Mouse (Mus musculus) forebrain, embryonic 11.5 days (tissue): ENCODE data around the gene Fbxl12. TPM values are rescaled to one million over a fixed set of nuclear protein-coding genes. Genes with fewer than 3 reads are reported as not detected.

ENCODE experiments used
- ATAC-seq: fragments of 200-750 bp; cut with Nextera tagmentation; replicated peaks from 2 replicates; pipeline ENCODE4 v1.8.0; 2017; ENCODE audit warnings: moderate TSS enrichment; ENCODE audit not compliant: low FRiP score
- DNase-seq: peaks from one replicate; pipeline ENCODE4 v3.0.0-alpha.2; 2017; ENCODE audit warnings: low spot score
- H3K27ac ChIP-seq: fragments of 300-500 bp; sonication (generic); 2 replicates; pipeline ENCODE4 v1.5.1; 2014; ENCODE audit warnings: low read depth, low read length
- H3K27me3 ChIP-seq: fragments of 300-500 bp; sonication (generic); 2 replicates; pipeline ENCODE4 v1.6.1; 2014; ENCODE audit warnings: mild to moderate bottlenecking, low read length, mixed read lengths; ENCODE audit not compliant: control insufficient read depth, insufficient read depth
- H3K36me3 ChIP-seq: fragments of 300-500 bp; sonication (generic); 2 replicates; pipeline ENCODE4 v1.6.1; 2014; ENCODE audit warnings: mild to moderate bottlenecking, low read length, moderate library complexity, mixed read lengths; ENCODE audit not compliant: control insufficient read depth, insufficient read depth
- H3K4me1 ChIP-seq: fragments of 300-500 bp; sonication (generic); replicated peaks from 2 replicates; pipeline ENCODE4 v1.6.1; 2014; ENCODE audit warnings: low read length, mixed read lengths; ENCODE audit not compliant: control insufficient read depth, insufficient read depth
- H3K4me2 ChIP-seq: fragments of 300-500 bp; sonication (generic); 2 replicates; pipeline ENCODE4 v1.6.1; 2014; ENCODE audit warnings: low read depth, mild to moderate bottlenecking, low read length, moderate library complexity, mixed read lengths; ENCODE audit not compliant: severe bottlenecking
- H3K4me3 ChIP-seq: fragments of 300-500 bp; sonication (generic); 2 replicates; pipeline ENCODE4 v1.5.1; 2014; ENCODE audit warnings: low read depth, low read length
- H3K9ac ChIP-seq: fragments of 300-500 bp; sonication (generic); 2 replicates; pipeline ENCODE4 v1.6.1; 2014; ENCODE audit warnings: low read length
- H3K9me3 ChIP-seq: fragments of 300-500 bp; sonication (generic); 2 replicates; pipeline ENCODE4 v1.6.1; 2016; ENCODE audit warnings: low read length, mixed read lengths; ENCODE audit not compliant: control insufficient read depth
- WGBS: fragments of 180-500 bp; shearing (Covaris S2); extraction: QIAGEN DNeasy Blood & Tissue Kit; methylation state at CpG from one replicate; pipeline ENCODE4 v1.1.7; 2014; 5-methylcytosine and 5-hydroxymethylcytosine counted together
- polyA plus RNA-seq: library from polyadenylated mRNA; unstranded; fragments of >200 nt; fragmentation: Nextera tagmentation; extraction: Ambion mirVana; gene quantifications from 2 replicates; pipeline ENCODE4 v1.2.1, GENCODE M21; 2014

The Fbxl12 gene
- polyA plus RNA-seq, 1 experiment from 2014 or later, result 13.1 TPM

- Histone ChIP-seq H3K4me1 (peaks cover 12% of the 10 kb centered on the region), H3K4me2 (no peak overlapping the region), H3K4me3 (no peak overlapping the region), H3K9ac (no peak overlapping the region), H3K27ac (0 out of 2 replicates have a peak overlapping the region, but pooled peaks have one; percentile 50), H3K36me3 (peaks cover 8% of the 10 kb centered on the region; the same call in 1 of the 2 replicates), H3K27me3 (no peaks in the 10 kb centered on the region), H3K9me3 (no peaks in the 10 kb centered on the region)
- 98% methylated on average over 2 of the region's 2 CpGs for WGBS
- DNase-seq (no peak), ATAC-seq (0 out of 2 replicates have a peak, but pooled peaks have one; percentile 1)
These were observed 19.4 kb upstream of the Fbxl12 start for GRCm38 (mm10) chr9:20663956-20664355.

GRCm38 (mm10) chr9:20662874-20663273 is 18.3 kb upstream of the Fbxl12 start:
- Histone ChIP-seq H3K4me3 (no peak overlapping the region), H3K36me3 (peaks cover 8% of the 10 kb centered on the region; the same call in 1 of the 2 replicates), H3K27me3 (no peaks in the 10 kb centered on the region), H3K4me2 (no peak overlapping the region), H3K9ac (no peak overlapping the region), H3K27ac (no peak overlapping the region), H3K4me1 (peaks cover 12% of the 10 kb centered on the region), H3K9me3 (no peaks in the 10 kb centered on the region)
- ATAC-seq (no peak), DNase-seq (no peak)
- WGBS, result 98% methylated on average over 8 of the region's 8 CpGs

- peak; percentile 83 for DNase-seq
- Histone ChIP-seq H3K9me3 (no peaks in the 10 kb centered on the region), H3K9ac (no peak overlapping the region), H3K27me3 (no peaks in the 10 kb centered on the region), H3K36me3 (peaks cover 8% of the 10 kb centered on the region; the same call in 1 of the 2 replicates), H3K4me2 (no peak overlapping the region), H3K4me3 (no peak overlapping the region), H3K4me1 (peaks cover 12% of the 10 kb centered on the region), H3K27ac (no peak overlapping the region)
- no peak for ATAC-seq
- 64% methylated on average over 3 of the region's 3 CpGs for WGBS
These were observed 17.8 kb upstream of the Fbxl12 start for GRCm38 (mm10) chr9:20662325-20662724.

- ATAC-seq (no peak), DNase-seq (no peak)
- H3K4me1 ChIP-seq, result peaks cover 9% of the 10 kb centered on the region; the same call in 1 of the 2 replicates
- 94% methylated on average over 3 of the region's 3 CpGs for WGBS
- H3K4me3 ChIP-seq, result no peak overlapping the region
- no peak overlapping the region for H3K27ac ChIP-seq
- no peaks in the 10 kb centered on the region for H3K27me3 ChIP-seq
- no peak overlapping the region for H3K9ac ChIP-seq
- peaks cover 11% of the 10 kb centered on the region for H3K36me3 ChIP-seq
- H3K9me3 ChIP-seq, result no peaks in the 10 kb centered on the region
- no peak overlapping the region for H3K4me2 ChIP-seq
These were observed 13.0 kb upstream of the Fbxl12 start for GRCm38 (mm10) chr9:20657546-20657945.

- peaks cover 15% of the 10 kb centered on the region for H3K4me1 ChIP-seq
- DNase-seq (no peak), ATAC-seq (no peak)
- WGBS, result 89% methylated on average over 3 of the region's 3 CpGs
- peaks cover 7% of the 10 kb centered on the region for H3K36me3 ChIP-seq
- no peaks in the 10 kb centered on the region for H3K9me3 ChIP-seq
- H3K4me2 ChIP-seq, result no peak overlapping the region
- no peaks in the 10 kb centered on the region for H3K27me3 ChIP-seq
- H3K4me3 ChIP-seq, result no peak overlapping the region
- no peak overlapping the region for H3K27ac ChIP-seq
- H3K9ac ChIP-seq, result no peak overlapping the region
These were observed 9.3 kb upstream of the Fbxl12 start for GRCm38 (mm10) chr9:20653859-20654258.

- Histone ChIP-seq H3K9ac (peak overlapping the region; percentile 87), H3K27me3 (no peaks in the 10 kb centered on the region), H3K4me3 (peak overlapping the region; percentile 95), H3K4me2 (peak overlapping the region; percentile 68), H3K27ac (peak overlapping the region; percentile 37; the same call in 1 of the 2 replicates), H3K4me1 (peaks cover 15% of the 10 kb centered on the region), H3K36me3 (peaks cover 7% of the 10 kb centered on the region), H3K9me3 (no peaks in the 10 kb centered on the region)
- WGBS, result under 1% methylated on average over 25 of the region's 25 CpGs
- ATAC-seq (peak; percentile 28), DNase-seq (peak; percentile 73)
These were observed 7.7 kb upstream of the Fbxl12 start for GRCm38 (mm10) chr9:20652260-20652658.

GRCm38 (mm10) chr9:20651602-20652259 is 7.2 kb upstream of the Fbxl12 start, which contains the start of gene Pin1:
Gene Pin1 (plus strand): TSS chr9:20652095.
- ATAC-seq, result peak; percentile 99
- Histone ChIP-seq H3K27me3 (no peaks in the 10 kb centered on the region), H3K4me1 (peaks cover 15% of the 10 kb centered on the region), H3K9me3 (no peaks in the 10 kb centered on the region), H3K36me3 (peaks cover 7% of the 10 kb centered on the region), H3K4me2 (peak within 1 kb of the TSS; percentile 68), H3K4me3 (peak within 1 kb of the TSS; percentile 95), H3K9ac (peak within 1 kb of the TSS; percentile 87), H3K27ac (peak within 1 kb of the TSS; percentile 37; the same call in 1 of the 2 replicates)
- peak; percentile 99 for DNase-seq
- WGBS, result under 1% methylated on average over 45 of the region's 45 CpGs

- Histone ChIP-seq H3K27me3 (no peaks in the 10 kb centered on the region), H3K9ac (peak overlapping the region; percentile 75), H3K4me1 (peaks cover 8% of the 10 kb centered on the region), H3K9me3 (no peaks in the 10 kb centered on the region), H3K4me2 (peak overlapping the region; percentile 94), H3K36me3 (peaks cover 2% of the 10 kb centered on the region; the same call in 1 of the 2 replicates), H3K4me3 (peak overlapping the region; percentile 86), H3K27ac (peak overlapping the region; percentile 46; the same call in 1 of the 2 replicates)
- DNase-seq (no peak), ATAC-seq (no peak)
- 4% methylated on average over 17 of the region's 17 CpGs for WGBS
These were observed 554 bp upstream of the Fbxl12 start for GRCm38 (mm10) chr9:20645121-20645520.
